Mouse (Mus musculus) limb, embryonic 14.5 days (tissue): Measurements from ENCODE around the gene Zbtb20. TPM values are rescaled to one million over a fixed set of nuclear protein-coding genes. Genes with fewer than 3 reads are reported as not detected.

Experiments
- ATAC-seq: fragments of 200-750 bp; cut with Nextera tagmentation; 2 replicates; pipeline ENCODE4 v1.8.0; 2017; ENCODE audit warnings: low read depth, moderate number of reproducible peaks, moderate TSS enrichment; ENCODE audit not compliant: low FRiP score
- DNase-seq: peaks from one replicate; pipeline ENCODE4 v3.0.0-alpha.2; 2015; ENCODE audit warnings: low spot score
- H3K27ac ChIP-seq: fragments of 300-500 bp; sonication (generic); replicated peaks from 2 replicates; pipeline ENCODE4 v1.5.1; 2014; ENCODE audit warnings: low read depth, mild to moderate bottlenecking, low read length, moderate library complexity, mixed read lengths
- H3K27me3 ChIP-seq: fragments of 300-500 bp; sonication (generic); 2 replicates; pipeline ENCODE4 v1.6.1; 2014; ENCODE audit warnings: low read length, mixed read lengths; ENCODE audit not compliant: control insufficient read depth, insufficient read depth
- H3K36me3 ChIP-seq: fragments of 300-500 bp; sonication (generic); 2 replicates; pipeline ENCODE4 v1.6.1; 2014; ENCODE audit warnings: mild to moderate bottlenecking, low read length, moderate library complexity, mixed read lengths; ENCODE audit not compliant: control insufficient read depth, insufficient read depth
- H3K4me1 ChIP-seq: fragments of 300-500 bp; sonication (generic); 2 replicates; pipeline ENCODE4 v1.6.1; 2014; ENCODE audit warnings: antibody characterized with exemption, low read length, mixed read lengths; ENCODE audit not compliant: control insufficient read depth, insufficient read depth
- H3K4me2 ChIP-seq: fragments of 300-500 bp; sonication (generic); replicated peaks from 2 replicates; pipeline ENCODE4 v1.6.1; 2014; ENCODE audit warnings: low read depth, mild to moderate bottlenecking, low read length, moderate library complexity; ENCODE audit not compliant: severe bottlenecking
- H3K4me3 ChIP-seq: fragments of 300-500 bp; sonication (generic); replicated peaks from 2 replicates; pipeline ENCODE4 v1.5.1; 2014; ENCODE audit warnings: low read length
- H3K9ac ChIP-seq: fragments of 300-500 bp; sonication (generic); 2 replicates; pipeline ENCODE4 v1.6.1; 2014; ENCODE audit warnings: mild to moderate bottlenecking, low read depth, low read length, moderate library complexity; ENCODE audit not compliant: severe bottlenecking
- H3K9me3 ChIP-seq: fragments of 300-500 bp; sonication (generic); 2 replicates; pipeline ENCODE4 v1.6.1; 2016; ENCODE audit warnings: low read length; ENCODE audit not compliant: control insufficient read depth
- POLR2A ChIP-seq: fragments of 200-500 bp; IDR thresholded peaks from 2 replicates; pipeline ENCODE4 v1.8.0; 2012; ENCODE audit warnings: inconsistent platforms, mild to moderate bottlenecking, moderate library complexity, borderline replicate concordance; ENCODE audit not compliant: insufficient read depth, insufficient read length; ENCODE audit errors: extremely low read depth
- WGBS: fragments of 180-500 bp; shearing (Covaris S2); extraction: QIAGEN DNeasy Blood & Tissue Kit; methylation state at CpG from one replicate; pipeline ENCODE4 v1.1.7; 2014; 5-methylcytosine and 5-hydroxymethylcytosine counted together
- polyA plus RNA-seq, 2 experiments: library from polyadenylated mRNA; depleted of rRNA in 1 of 2; stranded (reverse) in 1 of 2; unstranded in 1 of 2; fragments of >200 nt; fragmentation: Nextera tagmentation in 1 of 2; extraction: Ambion mirVana in 1 of 2; gene quantifications; 2 replicates each; pipeline versions ENCODE4 v1.2.1 to v1.2.3; 2012 to 2014

Gene Zbtb20
- polyA plus RNA-seq, 2 experiments: 2.5 to 17.6 TPM

GRCm38 (mm10) chr16:43474941-43475728 is 599.5 kb downstream of the Zbtb20 start:
- H3K4me1 ChIP-seq: no peaks in the 10 kb centered on the region
- H3K27me3 ChIP-seq: no peaks in the 10 kb centered on the region
- no peak overlapping the region for H3K4me3 ChIP-seq
- H3K27ac ChIP-seq: no peak overlapping the region
- WGBS: 82% methylated on average over 11 of the region's 11 CpGs
- ATAC-seq: no peak
- no peaks in the 10 kb centered on the region for H3K36me3 ChIP-seq
- no peak for TF ChIP-seq POLR2A
- no peaks in the 10 kb centered on the region for H3K9me3 ChIP-seq
- H3K9ac ChIP-seq: no peak overlapping the region
- no peak overlapping the region for H3K4me2 ChIP-seq
- DNase-seq: no peak

DNA sequence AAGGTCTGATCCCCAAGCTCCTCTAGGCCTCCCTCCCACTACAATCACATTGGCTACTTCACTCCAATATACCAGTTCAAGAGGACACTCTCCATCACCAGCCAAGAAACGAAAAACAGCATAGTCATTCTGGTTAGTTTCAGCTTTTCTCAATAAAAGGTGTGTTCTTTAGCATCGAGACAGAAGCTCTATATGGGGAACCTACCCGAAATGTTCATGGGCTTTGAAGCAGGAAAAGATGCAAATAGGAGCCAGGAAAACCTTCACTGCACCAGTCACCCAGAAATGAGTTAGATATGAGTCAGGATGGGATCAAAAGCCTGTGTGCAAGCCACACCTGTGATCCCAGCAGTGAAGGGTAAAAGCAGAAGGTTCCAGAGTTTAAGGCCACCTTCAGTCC is 601.2 kb downstream of the Zbtb20 start:
- no peaks in the 10 kb centered on the region for H3K36me3 ChIP-seq
- no peak for ATAC-seq
- H3K9me3 ChIP-seq: no peaks in the 10 kb centered on the region
- H3K4me2 ChIP-seq: no peak overlapping the region
- no peak overlapping the region for H3K4me3 ChIP-seq
- no peak overlapping the region for H3K27ac ChIP-seq
- no peak for TF ChIP-seq POLR2A
- H3K4me1 ChIP-seq: no peaks in the 10 kb centered on the region
- no peak overlapping the region for H3K9ac ChIP-seq
- H3K27me3 ChIP-seq: no peaks in the 10 kb centered on the region
- 79% methylated on average over 3 of the region's 3 CpGs for WGBS
- DNase-seq: no peak

DNA sequence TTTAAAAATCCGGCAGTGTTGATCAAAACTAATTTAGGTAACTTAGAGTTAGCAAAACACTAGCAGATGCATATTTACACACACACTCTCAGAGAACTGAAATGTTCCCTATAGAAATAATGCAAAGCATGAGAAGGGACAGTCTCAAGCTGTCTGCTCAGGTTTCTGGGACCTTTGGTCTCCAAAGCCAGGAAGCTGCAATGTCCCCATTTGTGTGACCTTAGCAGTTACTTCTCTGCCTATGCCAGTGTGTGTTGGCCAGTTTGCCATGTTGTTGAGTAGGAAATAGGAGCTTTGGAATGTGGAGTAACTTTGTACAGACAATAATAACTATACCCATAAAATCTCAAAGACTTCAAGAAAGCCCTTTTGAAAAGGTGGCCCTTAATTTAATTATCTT is 602.7 kb downstream of the Zbtb20 start:
- H3K4me1 ChIP-seq: no peaks in the 10 kb centered on the region
- no peak for ATAC-seq
- no peak overlapping the region for H3K4me2 ChIP-seq
- DNase-seq: no peak
- no peaks in the 10 kb centered on the region for H3K36me3 ChIP-seq
- H3K27ac ChIP-seq: no peak overlapping the region
- no peaks in the 10 kb centered on the region for H3K9me3 ChIP-seq
- WGBS: 74% methylated on average over 1 of the region's 1 CpGs
- no peaks in the 10 kb centered on the region for H3K27me3 ChIP-seq
- TF ChIP-seq POLR2A: no peak
- H3K9ac ChIP-seq: no peak overlapping the region
- H3K4me3 ChIP-seq: no peak overlapping the region

DNA sequence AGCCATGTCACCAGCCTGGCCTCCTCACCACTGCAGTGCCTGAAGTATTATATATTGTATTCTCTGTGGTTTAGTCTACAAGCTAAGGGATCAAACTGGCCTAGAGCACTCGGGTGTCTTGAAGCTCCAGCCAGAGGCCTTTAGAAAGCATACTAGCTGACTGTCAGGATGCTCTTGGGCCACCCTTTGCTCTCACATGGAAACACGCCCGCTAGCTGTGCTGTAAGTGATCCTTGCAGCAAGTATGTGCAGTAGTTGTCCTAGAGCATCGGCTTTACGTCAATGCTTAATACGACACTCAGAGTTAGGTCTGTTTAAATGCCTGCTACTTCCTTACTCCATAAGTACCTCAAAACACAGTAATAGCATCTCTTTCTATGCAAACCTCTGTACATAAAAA is 604.9 kb downstream of the Zbtb20 start:
- DNase-seq (no peak), ATAC-seq (no peak)
- no peaks in the 10 kb centered on the region for H3K27me3 ChIP-seq
- H3K9me3 ChIP-seq: no peaks in the 10 kb centered on the region
- no peak overlapping the region for H3K4me3 ChIP-seq
- 79% methylated on average over 6 of the region's 6 CpGs for WGBS
- no peak for TF ChIP-seq POLR2A
- no peaks in the 10 kb centered on the region for H3K36me3 ChIP-seq
- H3K27ac ChIP-seq: no peak overlapping the region
- H3K4me1 ChIP-seq: no peaks in the 10 kb centered on the region
- H3K9ac ChIP-seq: no peak overlapping the region
- no peak overlapping the region for H3K4me2 ChIP-seq

- H3K4me1 ChIP-seq: no peaks in the 10 kb centered on the region
- H3K36me3 ChIP-seq: no peaks in the 10 kb centered on the region
- WGBS: 36% methylated on average over 3 of the region's 3 CpGs
- no peak overlapping the region for H3K4me2 ChIP-seq
- H3K27ac ChIP-seq: no peak overlapping the region
- H3K9ac ChIP-seq: no peak overlapping the region
- no peak for TF ChIP-seq POLR2A
- H3K27me3 ChIP-seq: no peaks in the 10 kb centered on the region
- DNase-seq (no peak), ATAC-seq (no peak)
- H3K4me3 ChIP-seq: no peak overlapping the region
- no peaks in the 10 kb centered on the region for H3K9me3 ChIP-seq
These were observed 606.4 kb downstream of the Zbtb20 start for GRCm38 (mm10) chr16:43482125-43482524.
